Mouse (Mus musculus) hindbrain, postnatal 0 days (tissue): ENCODE measurements around the gene Npnt. TPM values are rescaled to one million over a fixed set of nuclear protein-coding genes. Genes with fewer than 3 reads are reported as not detected.

Experiments
- ATAC-seq: fragments of 200-750 bp; cut with Nextera tagmentation; 2 replicates; pipeline ENCODE4 v1.8.0; 2017; ENCODE audit warnings: mild to moderate bottlenecking, moderate TSS enrichment, moderate library complexity
- DNase-seq: peaks from one replicate; pipeline ENCODE4 v3.0.0-alpha.2; 2015; ENCODE audit warnings: low spot score
- H3K27ac ChIP-seq: fragments of 300-500 bp; sonication (generic); 2 replicates; pipeline ENCODE4 v1.5.1; 2014; ENCODE audit warnings: mild to moderate bottlenecking
- H3K27me3 ChIP-seq: fragments of 300-500 bp; sonication (generic); 2 replicates; pipeline ENCODE4 v1.6.1; 2014; ENCODE audit warnings: low read length, mixed read lengths; ENCODE audit not compliant: insufficient read depth
- H3K36me3 ChIP-seq: fragments of 300-500 bp; sonication (generic); 2 replicates; pipeline ENCODE4 v1.6.1; 2014; ENCODE audit warnings: low read length, mixed read lengths; ENCODE audit not compliant: insufficient read depth
- H3K4me1 ChIP-seq: fragments of 300-500 bp; sonication (generic); 2 replicates; pipeline ENCODE4 v1.6.1; 2014; ENCODE audit warnings: antibody characterized with exemption, low read length, mixed read lengths; ENCODE audit not compliant: insufficient read depth
- H3K4me2 ChIP-seq: fragments of 300-500 bp; sonication (generic); 2 replicates; pipeline ENCODE4 v1.6.1; 2014; ENCODE audit warnings: low read depth, mild to moderate bottlenecking, low read length, moderate library complexity, mixed read lengths
- H3K4me3 ChIP-seq: fragments of 300-500 bp; sonication (generic); 2 replicates; pipeline ENCODE4 v1.5.1; 2014; ENCODE audit warnings: low read length
- H3K9ac ChIP-seq: fragments of 300-500 bp; sonication (generic); replicated peaks from 2 replicates; pipeline ENCODE4 v1.6.1; 2014; ENCODE audit warnings: mild to moderate bottlenecking, low read length, moderate library complexity, mixed read lengths
- H3K9me3 ChIP-seq: fragments of 300-500 bp; sonication (generic); 2 replicates; pipeline ENCODE4 v1.6.1; 2016; ENCODE audit warnings: low read length, mixed read lengths
- CTCF ChIP-seq: IDR thresholded peaks from 2 replicates; pipeline ENCODE4 v1.5.1; 2016; ENCODE audit warnings: antibody characterized with exemption, control low read depth, low read depth
- WGBS: fragments of 180-500 bp; shearing (Covaris S2); extraction: QIAGEN DNeasy Blood & Tissue Kit; methylation state at CpG from one replicate; pipeline ENCODE4 v1.1.7; 2014; 5-methylcytosine and 5-hydroxymethylcytosine counted together
- polyA plus RNA-seq: library from polyadenylated mRNA; unstranded; fragments of >200 nt; fragmentation: Nextera tagmentation; extraction: Ambion mirVana; gene quantifications from 2 replicates; pipeline ENCODE4 v1.2.1, GENCODE M21; 2015
- total RNA-seq: library from RNA; depleted of rRNA; stranded (reverse); fragments of >200 nt; gene quantifications from 2 replicates; pipeline ENCODE4 v1.2.3, GENCODE M21; 2014

The Npnt gene
- total and polyA plus RNA-seq, 2 experiments from 2014 or later: 12.6 to 22.9 TPM

DNA sequence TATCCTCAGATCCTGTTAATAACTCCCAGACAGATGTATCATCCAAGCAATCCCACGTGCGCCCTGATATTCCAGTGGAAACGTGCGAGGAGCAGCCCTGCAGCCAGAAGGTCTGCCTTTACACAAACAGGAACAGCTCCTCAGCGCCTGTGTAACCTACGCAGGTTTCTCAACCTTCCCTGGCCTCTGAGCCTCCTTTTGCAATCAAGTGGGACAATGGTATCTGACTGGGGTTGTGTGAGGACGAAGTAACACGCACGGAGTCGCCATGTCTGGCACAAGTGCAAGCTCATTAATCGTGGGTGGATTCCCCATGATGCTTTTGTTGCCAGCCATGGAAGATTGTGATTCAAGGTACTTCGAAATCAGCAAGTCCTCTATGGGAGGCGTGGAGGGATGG lies 86.2 kb downstream of the Npnt start:
- ATAC-seq: no peak

DNA sequence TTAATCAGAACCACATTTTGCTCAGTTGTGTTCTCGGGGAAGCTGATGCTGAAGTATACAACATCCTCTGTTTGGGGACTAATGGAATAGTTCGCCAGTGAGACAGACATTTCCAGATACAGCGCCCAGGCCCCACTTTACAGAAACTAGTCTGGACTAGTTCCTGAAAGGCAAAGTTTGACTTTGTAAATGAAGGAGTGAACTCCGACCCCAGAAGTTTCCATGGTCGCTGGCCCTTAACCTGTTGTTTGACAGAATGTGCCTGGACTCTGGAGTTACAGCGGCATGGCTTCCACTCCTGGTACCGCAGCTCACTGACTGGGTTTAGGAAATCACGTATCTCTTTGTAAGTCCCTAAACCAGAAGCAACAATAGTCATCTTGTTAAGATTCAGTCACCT lies 89.3 kb downstream of the Npnt start:
- 81% methylated on average over 8 of the region's 8 CpGs for WGBS
- no peak for TF ChIP-seq CTCF
- no peak overlapping the region for H3K9ac ChIP-seq

More for the DNA sequence above, 86.2 kb downstream of the Npnt start:
- DNase-seq: no peak
- no peak overlapping the region for H3K4me2 ChIP-seq
- H3K9me3 ChIP-seq: no peaks in the 10 kb centered on the region
- H3K4me1 ChIP-seq: no peaks in the 10 kb centered on the region; the same call in 1 of the 2 replicates
- no peak for TF ChIP-seq CTCF
- H3K27ac ChIP-seq: no peak overlapping the region
- no peak overlapping the region for H3K9ac ChIP-seq
- H3K4me3 ChIP-seq: no peak overlapping the region
- no peaks in the 10 kb centered on the region for H3K27me3 ChIP-seq
- no peaks in the 10 kb centered on the region for H3K36me3 ChIP-seq
- WGBS: 60% methylated on average over 13 of the region's 13 CpGs

DNA sequence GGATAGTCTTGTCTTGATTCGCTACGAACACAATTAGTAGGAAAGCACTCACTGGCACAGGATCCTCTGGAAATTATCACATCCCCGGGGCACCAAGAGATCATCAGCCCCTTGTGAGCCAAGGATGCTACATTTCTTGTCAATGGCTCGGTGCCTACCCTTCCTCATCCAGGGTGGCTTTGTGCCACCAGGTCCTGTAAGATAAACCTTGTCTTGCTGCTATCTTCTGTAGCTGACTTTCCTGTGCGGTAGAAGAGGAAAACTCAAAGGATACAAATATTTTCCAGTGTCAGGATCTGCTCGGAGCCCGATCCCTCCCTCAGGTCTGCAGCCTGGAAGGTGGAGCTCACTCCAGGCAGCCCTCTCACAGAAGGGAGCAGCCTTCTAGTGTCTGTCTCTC lies 90.5 kb downstream of the Npnt start:
- no peaks in the 10 kb centered on the region for H3K9me3 ChIP-seq
- no peaks in the 10 kb centered on the region for H3K4me1 ChIP-seq
- no peak overlapping the region for H3K4me2 ChIP-seq
- TF ChIP-seq CTCF: no peak
- H3K27ac ChIP-seq: no peak overlapping the region
- DNase-seq: no peak
- WGBS: 80% methylated on average over 7 of the region's 7 CpGs
- no peaks in the 10 kb centered on the region for H3K27me3 ChIP-seq
- H3K36me3 ChIP-seq: no peaks in the 10 kb centered on the region
- no peak overlapping the region for H3K4me3 ChIP-seq
- no peak for ATAC-seq
- H3K9ac ChIP-seq: no peak overlapping the region

More for the DNA sequence above, 89.3 kb downstream of the Npnt start:
- no peaks in the 10 kb centered on the region for H3K9me3 ChIP-seq
- H3K27ac ChIP-seq: no peak overlapping the region
- H3K4me2 ChIP-seq: no peak overlapping the region
- DNase-seq (no peak), ATAC-seq (no peak)
- no peaks in the 10 kb centered on the region for H3K36me3 ChIP-seq
- no peaks in the 10 kb centered on the region for H3K27me3 ChIP-seq
- H3K4me1 ChIP-seq: no peaks in the 10 kb centered on the region
- no peak overlapping the region for H3K4me3 ChIP-seq

DNA sequence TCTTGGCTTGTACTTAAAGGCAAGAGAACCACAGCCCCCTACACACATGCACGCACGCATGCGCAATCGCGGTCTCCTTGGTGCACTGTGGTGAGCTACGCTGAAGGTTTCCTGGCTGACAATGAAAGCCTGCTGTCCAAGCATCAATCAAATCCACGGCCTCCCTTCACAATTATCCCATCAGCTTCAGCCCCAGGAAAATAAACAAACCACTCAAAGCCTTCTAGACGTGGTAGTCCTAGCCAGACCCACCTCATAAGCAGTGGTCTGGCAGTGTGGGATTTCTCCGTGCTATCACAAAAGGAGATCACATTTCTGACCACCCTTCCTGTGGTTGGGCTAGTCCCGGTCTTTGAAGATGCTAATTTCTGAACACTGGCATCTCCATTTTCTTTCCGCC lies 91.2 kb downstream of the Npnt start:
- Histone ChIP-seq H3K9ac (no peak overlapping the region), H3K4me2 (no peak overlapping the region), H3K4me3 (no peak overlapping the region), H3K27ac (no peak overlapping the region), H3K36me3 (no peaks in the 10 kb centered on the region), H3K27me3 (no peaks in the 10 kb centered on the region), H3K9me3 (no peaks in the 10 kb centered on the region), H3K4me1 (no peaks in the 10 kb centered on the region)
- whole genome bisulfite sequencing: 54% methylated on average over 11 of the region's 11 CpGs
- DNase-seq: no peak
- no peak for TF ChIP-seq CTCF
- peak; percentile 35; the same call in 1 of the 2 replicates for ATAC-seq

DNA sequence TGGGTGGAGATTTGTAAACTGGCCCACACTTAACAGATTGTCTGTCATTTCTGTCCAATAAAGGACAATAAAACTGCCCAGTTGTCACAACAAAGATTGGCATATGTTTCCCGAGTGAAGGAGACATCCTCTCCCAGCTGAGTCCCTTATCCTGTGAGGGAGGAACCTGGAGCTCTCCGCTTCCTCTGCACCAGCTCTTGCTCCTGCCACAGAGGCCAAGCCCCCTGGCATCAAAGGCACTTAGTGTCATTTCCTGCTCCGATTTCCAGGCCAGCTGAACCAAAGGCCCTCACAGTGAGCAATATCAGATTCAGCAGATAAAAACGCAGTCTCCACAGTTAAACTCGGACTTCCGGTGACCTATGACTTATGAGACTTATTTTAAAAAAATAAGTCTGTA lies 93.4 kb downstream of the Npnt start:
- no peak for TF ChIP-seq CTCF

DNA sequence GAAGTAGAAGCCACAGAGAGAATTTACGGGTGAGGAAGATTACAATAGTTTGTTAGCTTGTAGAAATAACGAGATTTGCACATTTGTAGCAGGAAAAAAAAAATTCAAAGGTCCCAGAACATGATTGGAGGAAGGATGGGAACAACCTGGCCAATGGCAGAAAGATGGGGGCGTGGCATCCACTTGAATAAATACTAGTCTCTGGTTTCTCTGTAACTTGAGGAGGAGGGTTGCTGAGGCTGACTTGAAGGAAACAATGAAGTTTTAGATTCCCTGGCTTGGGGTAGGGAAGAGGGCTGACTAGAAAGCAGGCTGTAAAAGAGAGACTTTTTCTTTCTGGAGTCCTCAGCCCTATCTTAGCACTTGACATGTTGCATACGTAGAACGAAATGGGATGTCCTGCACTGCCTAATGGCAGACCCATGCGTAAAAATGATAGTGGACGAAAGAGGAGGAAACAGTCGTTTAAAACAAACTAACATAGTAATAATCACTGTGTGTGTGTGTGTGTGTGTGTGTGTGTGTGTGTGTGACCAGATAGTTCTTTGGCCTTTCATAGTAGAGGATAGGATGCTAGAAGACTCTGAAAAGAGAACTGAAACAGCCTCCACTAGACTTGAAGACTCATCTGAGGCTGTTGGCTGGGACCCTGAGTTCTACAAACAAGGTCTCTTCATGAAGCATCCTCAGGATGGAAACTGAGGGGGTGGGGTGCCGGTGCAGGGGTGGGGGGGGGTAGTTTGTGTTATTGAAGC lies 94.5 kb downstream of the Npnt start:
- Histone ChIP-seq H3K4me1 (0 out of 2 replicates have a peak, but pooled peaks cover 3% of the 10 kb centered on the region), H3K9ac (no peak overlapping the region), H3K4me3 (no peak overlapping the region), H3K27ac (no peak overlapping the region), H3K4me2 (no peak overlapping the region), H3K9me3 (no peaks in the 10 kb centered on the region), H3K36me3 (no peaks in the 10 kb centered on the region), H3K27me3 (no peaks in the 10 kb centered on the region)
- no peak for TF ChIP-seq CTCF
- DNase-seq (no peak), ATAC-seq (no peak)
- WGBS: 69% methylated on average over 9 of the region's 9 CpGs

More for the DNA sequence above, 93.4 kb downstream of the Npnt start:
- Histone ChIP-seq H3K4me1 (0 out of 2 replicates have a peak, but pooled peaks cover 3% of the 10 kb centered on the region), H3K9ac (no peak overlapping the region), H3K27me3 (no peaks in the 10 kb centered on the region), H3K9me3 (no peaks in the 10 kb centered on the region), H3K36me3 (no peaks in the 10 kb centered on the region), H3K27ac (no peak overlapping the region), H3K4me2 (no peak overlapping the region), H3K4me3 (no peak overlapping the region)
- WGBS: 66% methylated on average over 6 of the region's 6 CpGs
- DNase-seq (no peak), ATAC-seq (no peak)

DNA sequence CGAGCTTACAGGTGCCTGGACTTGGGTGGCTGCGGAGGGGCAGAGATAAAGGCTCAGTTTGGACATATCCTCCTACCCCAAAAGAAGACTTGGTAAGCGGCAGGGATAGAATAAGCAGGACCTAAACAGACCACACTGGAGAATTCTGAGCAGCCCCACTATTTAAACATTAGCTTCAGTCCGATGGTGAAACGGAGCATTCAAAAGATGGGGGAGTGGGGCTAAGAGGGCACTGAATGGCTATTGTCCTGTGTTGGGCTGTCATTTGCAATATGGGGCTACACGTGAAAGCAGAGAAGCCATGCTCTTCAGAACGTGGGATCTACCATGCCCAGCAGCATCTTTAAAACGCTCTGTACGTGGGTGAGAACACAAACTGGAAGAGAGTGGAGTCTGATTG lies 95.8 kb downstream of the Npnt start:
- Histone ChIP-seq H3K4me2 (no peak overlapping the region), H3K36me3 (no peaks in the 10 kb centered on the region), H3K9ac (no peak overlapping the region), H3K9me3 (no peaks in the 10 kb centered on the region), H3K27me3 (no peaks in the 10 kb centered on the region), H3K4me3 (no peak overlapping the region), H3K4me1 (0 out of 2 replicates have a peak, but pooled peaks cover 3% of the 10 kb centered on the region), H3K27ac (no peak overlapping the region)
- 84% methylated on average over 9 of the region's 9 CpGs for WGBS
- DNase-seq: no peak
- ATAC-seq: no peak
- TF ChIP-seq CTCF: no peak
